Mouse (Mus musculus): ENCODE measurements at regions not wholly inside any gene's neighbourhood (a gene's known extent, or its start where the extent isn't known, plus 50 kb on each side); places are given as distances from the start of the nearest gene placed in this dataset.

DNA sequence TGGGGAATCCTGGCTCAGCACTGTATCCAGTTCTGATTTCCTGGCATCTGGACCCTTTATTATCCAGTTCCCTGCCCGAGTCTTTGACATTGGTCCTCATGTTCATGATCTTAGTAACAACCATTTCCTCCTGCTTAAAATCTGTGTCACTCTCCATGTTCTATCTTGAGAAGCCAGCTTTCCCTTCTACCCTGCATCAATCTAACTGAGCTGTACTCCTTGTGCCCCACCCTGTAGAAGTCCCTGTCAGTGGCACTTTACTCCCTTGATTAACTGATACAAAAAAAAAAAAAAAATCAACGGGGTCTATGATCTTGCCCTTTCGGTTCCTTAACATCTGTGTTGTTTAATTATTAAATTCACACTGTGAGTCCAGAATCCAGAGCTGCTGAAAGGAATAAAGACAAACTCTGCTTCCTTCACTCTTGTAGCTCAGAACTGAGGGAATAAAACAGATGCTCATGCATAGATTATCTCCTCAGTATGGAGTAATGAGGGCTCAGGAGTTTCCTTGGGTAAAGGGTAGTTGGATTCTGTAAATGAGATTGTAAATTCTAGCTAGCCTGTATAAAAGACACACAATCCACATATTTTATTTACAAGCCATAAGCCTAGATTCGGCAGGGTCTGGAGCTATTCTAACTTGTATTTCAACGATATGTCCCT is 342.6 kb upstream of the Nr5a2 start:
- DNase-seq (ENCODE audit: low spot score), result no peak

DNA sequence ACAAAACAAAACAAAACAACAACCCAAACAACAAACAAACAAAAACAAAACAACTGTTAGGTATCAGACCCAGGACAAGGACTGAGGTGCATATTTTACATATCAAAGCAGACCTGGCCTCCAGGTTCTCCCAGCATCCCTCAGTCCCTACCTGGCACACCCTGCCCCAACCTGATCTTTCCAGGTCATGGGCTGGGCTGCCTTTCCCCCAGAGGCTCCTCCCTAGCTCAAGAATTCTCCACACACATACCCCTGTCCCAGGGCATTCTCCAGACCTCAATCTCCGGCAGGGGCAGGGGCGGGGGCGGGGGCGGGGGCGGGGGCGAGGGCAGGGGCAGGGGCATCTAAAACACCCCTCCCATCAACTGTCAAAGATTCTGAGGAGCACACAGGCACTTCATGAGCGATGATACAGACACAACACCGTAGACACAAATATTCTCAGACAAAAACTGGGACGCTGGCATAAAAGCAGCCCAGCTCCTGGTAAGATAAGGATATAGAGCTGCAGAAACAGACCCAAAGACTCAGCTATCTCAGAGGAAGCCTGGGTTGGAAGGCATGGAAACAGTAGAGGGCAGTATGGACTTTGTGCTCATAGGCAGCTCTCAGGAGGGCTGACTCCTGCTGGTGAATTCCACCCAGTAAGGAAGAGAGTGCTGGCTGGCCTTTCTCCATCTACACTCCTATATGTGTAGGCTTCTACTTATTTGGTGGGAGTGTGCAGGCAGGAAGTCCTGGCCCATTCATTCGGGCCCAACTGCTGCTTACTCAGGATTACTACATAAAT is 337.7 kb upstream of the Nr5a2 start:
- no peak for DNase-seq (ENCODE audit: low spot score)

DNA sequence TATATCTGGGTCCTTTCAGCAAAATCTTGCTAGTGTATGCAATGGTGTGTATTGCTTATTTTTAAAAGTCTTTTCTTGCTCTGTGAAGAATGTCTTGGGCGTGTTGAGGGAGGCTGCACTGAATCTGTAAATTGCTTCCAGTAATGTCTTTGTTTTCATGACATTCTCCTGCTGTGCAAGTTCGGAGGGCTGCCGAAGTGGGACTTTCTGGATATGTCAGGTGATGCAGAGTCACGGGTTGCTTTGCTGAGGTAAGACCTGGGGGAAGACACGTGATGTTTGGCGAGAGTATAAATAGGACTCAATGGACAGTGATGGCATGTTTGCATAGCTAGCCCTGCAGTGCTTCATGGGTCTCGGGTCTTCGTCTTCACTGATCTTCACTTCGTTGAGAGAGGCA is 329.2 kb upstream of the Nr5a2 start:
- DNase-seq (ENCODE audit: low spot score), result no peak

DNA sequence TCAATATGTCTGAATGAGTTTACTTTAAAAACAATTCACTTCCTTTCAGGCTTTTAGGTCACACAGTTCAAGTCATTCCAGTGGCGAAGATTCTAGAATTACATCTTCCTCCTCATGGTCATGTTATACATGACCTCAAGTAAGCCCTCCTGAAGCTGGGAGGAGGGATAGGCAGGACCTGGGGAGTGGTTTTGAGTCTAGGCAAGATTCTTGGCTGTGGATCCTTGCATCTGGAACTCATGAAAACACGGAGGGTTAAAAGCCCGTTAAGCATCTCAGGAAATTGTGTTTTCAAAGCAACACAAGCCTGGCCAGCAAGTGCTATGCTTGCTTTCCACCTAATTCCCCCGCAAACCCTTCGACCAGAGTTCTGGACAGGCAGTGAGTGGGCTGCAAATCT is 323.0 kb upstream of the Nr5a2 start:
- no peak for DNase-seq (ENCODE audit: low spot score)

DNA sequence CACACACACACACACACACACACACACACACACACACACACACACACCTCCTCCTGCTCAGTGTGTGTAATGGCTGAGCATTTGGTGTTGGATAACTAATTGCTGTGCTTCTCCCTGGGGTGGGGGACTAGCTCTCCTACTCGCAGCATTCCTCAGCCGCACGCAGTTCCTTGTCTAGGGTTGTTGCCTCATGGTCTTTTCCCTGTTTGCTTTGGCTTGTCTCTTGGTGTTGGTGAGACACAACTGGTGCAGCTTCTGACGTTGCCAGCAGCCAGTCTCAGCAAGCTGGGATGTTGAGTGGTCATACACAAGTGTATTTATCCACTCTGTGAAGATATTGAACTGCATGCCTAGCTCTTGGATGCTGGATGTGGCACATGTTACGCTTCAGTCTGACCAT is 322.2 kb upstream of the Nr5a2 start:
- no peak for DNase-seq (ENCODE audit: low spot score)

DNA sequence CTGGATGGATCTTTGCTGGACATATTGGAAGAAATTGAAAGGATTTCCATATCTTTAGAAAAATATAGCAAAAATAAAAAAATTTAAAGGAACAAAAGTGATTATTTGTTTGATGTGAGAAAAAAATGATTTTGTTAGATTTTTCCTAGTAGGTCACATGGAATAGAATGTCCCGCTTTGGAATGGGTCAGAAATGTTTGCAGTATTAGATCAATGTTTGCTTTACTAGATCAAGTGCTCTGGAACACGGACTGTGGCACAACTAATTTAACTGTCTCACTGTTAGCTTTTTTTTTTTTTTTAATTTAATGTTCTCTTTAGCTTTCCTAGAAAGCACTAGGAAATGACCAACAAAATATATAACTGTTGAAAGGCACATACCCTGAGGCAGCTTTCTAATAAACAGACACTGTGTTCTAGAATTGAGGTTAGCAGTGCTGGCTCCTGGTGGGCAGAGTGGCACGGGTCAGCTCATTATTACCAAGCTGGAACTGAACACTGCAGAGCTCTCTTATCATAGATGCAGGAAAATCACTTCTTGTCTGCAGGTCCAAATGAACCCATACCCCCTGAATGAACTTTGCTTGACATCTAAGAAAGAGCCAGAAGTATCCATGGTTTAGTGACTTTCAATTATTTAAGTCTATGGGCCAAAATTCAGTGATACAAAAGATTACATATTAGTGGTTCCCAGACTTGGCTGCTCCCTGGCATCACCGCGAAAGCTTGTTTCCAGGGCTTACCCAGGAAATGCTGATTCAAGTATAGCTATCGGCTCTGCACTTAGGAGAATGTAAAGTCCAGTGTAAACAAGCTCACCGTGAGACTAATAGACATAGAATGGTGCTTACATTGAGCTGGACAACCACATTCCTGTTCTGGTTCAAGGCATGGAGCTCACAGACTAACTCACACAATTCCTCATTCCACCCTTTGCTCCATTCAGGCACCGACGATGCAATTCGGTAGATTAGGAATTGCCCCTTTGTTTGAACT is 320.4 kb upstream of the Nr5a2 start:
- DNase-seq (ENCODE audit: low spot score), result no peak

DNA sequence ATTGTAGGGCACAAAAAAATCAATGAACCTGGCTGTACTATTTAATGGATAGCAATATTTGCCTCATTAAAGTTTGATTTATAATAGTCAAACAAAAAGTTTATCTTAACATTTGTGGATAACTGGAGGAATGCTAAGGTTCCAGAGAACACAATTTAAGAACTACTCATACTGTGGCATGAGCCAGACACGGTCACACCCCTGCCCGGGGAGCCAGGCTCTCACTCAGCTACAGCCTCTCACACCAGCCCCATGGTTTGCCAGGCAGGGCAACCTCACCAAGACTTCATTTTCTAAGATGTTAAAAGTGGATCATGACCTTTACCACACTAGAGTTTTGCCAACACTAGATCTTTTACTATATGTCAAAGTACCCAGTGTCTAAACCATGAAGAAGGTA is 319.7 kb upstream of the Nr5a2 start:
- DNase-seq (ENCODE audit: low spot score), result no peak

DNA sequence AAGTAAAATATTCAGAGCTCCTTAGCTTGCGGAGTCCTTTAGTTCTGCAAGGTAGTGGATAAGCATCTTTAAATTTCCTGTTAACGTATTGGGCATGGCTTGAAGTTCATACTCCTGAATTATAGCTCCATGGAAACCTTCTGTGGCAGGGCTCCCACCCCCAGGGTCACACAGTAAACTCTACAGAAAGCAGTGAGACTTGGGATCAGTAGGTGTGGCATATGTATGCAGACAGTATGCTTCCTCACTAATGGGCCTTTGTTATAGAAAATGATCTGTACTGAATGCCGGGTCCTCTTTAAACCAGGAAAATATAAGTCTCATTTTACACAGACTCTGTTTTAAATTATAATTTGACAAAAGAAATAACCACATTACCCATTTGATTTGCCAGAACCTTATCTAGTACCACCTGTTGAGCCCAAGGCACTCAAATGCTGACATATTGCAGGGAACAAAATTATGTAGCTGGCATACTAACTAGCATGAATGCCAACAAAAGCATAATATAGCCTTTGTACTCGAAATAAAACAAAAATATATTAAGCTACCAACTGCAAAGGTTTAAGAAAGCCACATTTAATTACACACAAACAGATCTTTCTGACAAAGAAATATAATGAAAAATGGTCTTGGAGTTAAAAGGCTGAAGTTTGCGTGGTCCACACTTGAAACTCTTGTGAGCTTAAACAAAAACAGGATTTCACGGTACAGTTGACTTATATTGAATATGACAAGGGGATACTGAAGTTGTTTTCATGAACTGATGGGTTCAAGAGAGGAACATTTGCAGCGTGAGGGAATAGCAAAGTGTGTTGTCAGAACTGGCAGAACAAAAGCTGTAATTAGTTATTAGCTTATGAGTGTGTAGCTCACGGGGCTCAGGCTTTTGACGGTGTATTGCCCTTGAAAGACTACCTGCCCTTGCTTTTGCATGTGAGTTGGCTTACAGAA is 310.7 kb upstream of the Nr5a2 start:
- no peak for DNase-seq (ENCODE audit: low spot score)

DNA sequence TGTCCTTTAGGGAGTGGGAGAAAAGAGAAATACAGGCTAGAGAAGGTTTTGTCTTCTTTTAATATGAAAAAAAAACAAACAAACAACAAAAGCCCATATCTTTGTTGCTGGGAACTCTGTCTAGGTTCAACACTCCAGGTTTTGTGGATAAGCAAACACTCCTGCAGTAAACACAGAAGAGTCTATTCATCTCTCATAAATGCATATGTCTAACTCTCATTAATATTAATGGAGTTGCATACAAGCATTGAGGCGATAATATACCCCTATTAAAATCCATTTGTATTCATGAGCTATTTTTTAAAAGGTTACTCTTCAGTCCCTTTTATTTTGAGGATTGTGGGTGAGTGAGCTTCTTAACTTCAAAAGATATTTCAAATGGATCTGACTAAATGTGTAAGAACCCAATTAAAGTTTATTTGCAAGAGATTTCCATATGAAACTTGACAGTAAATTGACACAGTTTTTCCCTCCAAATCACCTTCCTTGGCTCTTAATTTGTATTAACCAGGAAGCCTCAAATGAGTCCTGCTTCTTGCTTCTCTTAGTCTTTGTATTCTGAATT is 302.6 kb upstream of the Nr5a2 start:
- DNase-seq (ENCODE audit: low spot score), result no peak

DNA sequence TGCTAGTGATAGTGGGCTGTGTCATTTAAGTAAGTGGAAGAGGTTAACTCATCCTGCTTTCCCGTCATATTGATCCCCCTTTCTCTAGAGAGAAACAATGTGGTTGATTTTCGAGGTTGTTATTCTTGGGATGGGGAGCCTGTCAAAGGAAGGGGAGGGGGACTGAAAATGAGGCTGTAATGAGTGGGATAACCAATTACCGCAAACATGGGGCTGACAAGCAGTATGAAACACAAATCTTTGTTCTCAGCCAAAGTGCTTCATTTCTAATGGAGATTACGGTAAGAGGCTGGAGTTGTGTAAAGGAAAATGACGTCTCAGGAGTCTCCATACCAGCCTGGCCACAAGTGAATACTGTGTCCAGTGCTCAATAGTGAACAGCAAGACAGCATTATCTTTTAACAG is 301.9 kb upstream of the Nr5a2 start:
- no peak for DNase-seq (ENCODE audit: low spot score)

DNA sequence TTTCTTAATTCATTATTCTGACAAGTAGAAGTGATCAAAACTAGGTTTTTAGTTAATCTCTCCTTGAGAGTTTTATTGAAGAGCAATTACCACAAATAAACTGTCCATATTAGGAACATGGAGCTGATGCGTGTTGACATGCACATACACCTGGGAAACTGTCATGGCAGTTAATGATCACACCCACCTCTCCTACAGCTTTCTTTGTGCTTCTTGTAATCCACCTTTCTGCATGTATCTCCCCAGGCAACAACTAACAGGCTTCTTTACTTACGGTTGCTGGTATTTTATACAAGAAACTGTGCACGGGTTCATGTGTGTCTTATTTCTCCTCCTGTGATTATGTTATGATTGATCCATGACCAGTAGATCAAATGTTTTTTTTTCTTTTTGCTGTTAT is 296.0 kb upstream of the Nr5a2 start:
- DNase-seq (ENCODE audit: low spot score), result no peak

DNA sequence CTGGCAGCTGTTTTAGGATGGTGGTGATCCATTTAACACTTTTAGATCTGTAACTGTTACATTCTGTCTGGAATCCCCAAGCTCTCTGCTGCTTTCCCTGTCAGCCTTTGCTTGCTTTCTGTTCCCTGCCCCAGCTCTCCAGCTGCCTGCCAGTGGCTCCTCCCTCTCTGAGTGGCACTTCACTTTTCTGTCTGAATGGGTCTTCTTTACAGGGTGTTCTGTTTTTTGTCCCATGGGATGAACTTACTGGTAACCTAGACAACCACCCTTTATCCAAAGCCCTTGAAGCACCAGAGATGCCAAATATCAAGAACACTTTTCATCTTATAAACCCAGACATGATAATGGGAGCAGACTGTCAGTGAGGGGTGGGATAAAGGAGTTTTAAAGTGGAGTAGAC is 294.8 kb upstream of the Nr5a2 start:
- no peak for DNase-seq (ENCODE audit: low spot score)

DNA sequence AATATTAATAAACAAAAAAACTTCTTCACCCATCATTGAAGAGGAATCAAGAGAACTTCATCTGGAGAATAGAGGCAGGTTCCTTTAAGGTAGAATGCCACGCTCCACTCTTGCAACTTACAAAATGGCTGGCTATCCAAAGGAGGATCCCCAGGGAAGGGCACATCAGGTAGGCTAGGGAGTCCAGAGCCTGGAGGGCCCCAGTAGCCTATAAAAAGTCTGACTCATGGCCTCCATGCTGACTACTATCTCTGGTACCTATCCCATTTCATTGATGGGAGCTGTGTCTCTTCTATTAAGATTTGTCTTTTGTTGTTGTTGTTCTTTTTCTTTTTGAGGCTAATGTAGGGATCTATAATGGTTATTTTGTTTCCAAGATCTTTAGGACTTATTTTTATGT is 294.4 kb upstream of the Nr5a2 start:
- no peak for DNase-seq (ENCODE audit: low spot score)

DNA sequence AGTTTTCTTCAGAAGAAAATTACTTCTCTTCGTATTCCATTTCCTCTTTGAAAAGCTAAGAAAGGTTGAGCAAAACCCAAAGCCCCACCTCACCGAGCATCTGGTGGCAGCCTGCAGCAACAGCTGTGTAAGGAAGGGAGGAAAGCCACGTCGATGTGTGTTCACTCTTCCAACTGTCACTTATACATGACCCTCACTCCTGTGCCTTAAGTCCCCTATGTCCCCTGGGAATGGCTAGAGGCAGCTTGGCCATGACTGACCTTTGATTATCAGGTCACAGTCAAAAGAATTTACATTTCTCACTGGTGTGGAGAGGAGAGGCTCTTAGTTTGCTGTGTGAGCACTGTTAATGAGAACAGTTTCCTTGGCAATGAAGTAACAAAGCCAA is 266.8 kb upstream of the Nr5a2 start:
- no peak for DNase-seq (ENCODE audit: low spot score)

DNA sequence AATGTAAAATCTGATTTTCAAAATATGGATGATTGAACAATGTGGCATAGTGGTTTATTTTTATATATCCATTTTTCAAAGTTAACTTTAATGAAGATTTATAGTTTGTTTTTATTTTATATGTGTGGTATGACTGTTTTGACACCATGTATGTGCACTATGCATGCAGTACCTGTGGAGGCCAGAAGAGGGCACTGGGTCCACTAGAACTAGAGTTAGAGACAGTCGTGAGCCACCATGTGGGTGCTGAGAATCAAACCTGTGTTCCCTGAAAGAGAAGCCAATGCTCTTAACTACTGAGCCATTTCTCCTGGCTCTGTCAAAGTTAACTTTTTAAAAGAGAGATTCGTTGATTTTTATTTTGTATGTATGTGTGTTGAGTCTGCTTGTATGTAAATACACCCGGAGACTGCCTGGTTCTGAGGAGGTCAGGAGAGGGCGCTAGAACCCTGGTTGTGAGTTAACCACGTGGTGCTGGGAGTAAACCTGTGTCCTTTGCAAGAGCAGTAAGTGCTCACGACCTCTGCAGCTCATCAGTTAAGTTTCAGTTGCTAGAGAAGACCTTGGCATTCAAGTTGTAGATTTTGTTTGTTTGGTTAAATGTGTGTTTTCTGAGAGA is 266.3 kb upstream of the Nr5a2 start:
- no peak for DNase-seq (ENCODE audit: low spot score)

DNA sequence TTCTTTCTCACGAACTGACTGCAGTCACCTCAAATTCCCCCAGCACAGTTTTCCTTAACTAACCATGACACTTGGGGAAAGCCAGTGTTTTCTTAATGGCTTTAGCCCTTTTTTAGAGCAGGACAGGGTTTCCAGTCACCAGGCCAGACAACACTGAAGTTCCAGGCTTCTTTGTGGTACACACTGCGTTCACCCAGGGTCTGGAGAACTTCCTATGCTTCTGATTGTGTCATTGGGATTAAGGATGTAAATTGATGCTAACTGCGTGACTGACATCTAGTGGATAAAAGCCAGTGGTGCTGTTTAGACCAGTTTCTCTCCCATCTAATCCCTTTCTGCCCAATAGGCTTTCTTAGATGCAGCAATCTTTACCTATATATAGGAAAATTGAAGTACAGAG is 265.2 kb upstream of the Nr5a2 start:
- DNase-seq (ENCODE audit: low spot score), result no peak

DNA sequence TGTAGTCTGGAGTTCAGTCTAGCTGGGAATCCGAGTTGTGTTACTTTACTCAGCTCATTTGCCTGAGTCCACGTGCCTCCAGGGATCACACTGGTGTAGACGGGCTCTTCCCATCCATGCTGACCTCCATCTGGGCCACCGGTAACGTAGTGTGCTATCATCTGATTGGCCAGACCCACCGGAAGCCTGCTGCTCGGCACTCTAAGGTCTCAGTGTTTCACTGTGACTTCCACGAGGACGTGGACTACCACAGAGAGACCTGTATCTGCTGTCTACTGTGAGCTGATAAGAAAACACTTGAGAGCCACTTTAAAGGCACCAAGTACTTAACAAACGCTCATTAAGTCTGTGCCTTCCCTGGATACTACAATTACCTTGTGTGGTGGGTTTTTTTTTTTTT is 262.8 kb upstream of the Nr5a2 start:
- DNase-seq (ENCODE audit: low spot score), result no peak

DNA sequence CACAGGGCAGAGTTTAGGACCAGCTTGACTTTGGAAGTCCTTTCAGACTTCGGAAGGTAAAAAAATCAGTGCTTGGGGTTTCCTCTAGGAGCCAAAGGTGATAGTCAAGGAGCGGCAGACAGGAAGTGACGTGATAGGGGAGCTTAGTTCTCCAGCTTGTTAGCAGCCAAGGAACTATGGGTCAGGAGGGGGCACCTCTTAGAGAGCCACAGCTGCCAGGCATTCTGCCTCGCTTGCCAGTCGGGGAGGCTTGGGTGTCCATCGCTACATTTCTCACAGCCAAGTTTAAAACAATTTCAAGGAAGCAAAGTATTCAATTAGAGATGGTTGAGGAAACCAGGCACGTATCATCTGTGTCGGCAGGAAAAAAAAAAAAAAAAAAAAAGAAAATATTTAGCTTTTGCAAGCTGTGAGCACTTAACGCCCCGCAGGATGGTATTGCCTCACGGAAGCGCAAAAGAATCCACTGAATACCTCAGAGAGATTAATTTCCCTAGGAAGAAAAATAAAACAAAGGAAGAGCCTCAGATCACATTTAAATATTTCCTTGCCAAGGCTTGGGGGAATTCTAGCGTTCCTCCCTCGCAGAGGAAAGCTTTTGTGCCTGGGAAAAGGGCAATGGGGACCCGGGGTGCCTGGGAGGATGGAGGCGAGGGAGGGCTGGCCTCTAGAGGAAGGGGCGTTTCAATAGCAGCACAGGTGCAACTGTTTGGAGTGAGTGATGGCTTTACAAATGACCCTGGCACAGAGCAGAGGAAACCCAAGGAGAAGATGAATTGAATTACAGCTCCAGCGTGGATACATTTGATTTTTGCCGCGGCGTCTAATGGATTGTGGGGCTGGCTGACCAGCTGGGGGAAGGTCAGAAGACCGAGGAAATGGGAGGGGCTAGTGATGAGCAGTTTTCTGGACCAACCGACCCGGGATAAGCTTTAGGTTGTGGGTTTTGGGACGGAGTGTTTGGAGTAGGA is 261.1 kb upstream of the Nr5a2 start:
- DNase-seq (ENCODE audit: low spot score), result no peak

DNA sequence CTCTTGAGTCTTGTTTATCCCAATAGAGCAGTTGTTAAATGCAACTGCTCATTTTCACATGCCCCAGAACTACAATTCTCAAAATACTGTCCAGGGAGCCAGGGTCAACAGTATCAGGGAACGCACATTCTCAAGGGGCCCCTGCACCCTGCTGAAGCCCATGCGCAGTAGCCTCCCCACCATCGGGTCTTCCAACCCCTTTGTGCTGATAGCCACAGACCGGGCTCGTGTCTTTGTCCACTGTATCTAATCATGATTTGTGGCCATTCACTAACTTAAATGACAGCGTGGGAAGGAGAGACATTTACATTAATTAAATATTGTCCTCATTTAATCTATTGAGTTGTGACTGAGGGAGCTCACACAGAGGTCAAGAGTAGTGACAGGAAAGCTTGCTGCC is 260.0 kb upstream of the Nr5a2 start:
- DNase-seq (ENCODE audit: low spot score), result no peak

DNA sequence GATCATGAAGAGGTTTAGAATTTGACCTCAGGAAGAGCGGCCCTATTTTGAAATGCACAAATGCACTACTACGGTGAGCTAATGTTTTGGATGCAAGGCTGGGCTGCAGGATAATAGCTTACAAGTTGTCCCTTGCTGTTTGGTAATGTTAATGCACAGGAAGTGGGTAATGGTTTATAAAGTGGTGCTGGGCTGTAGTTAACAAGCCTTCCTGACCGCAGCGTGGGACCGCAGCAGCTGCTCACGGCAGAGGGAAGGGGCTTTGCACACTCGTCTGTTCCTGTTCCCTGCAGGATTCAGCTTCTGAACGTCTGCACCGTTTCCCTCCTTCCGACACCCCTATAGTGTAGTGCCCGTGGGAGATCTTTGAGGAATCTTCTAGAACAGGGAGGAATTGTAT is 258.4 kb upstream of the Nr5a2 start:
- no peak for DNase-seq (ENCODE audit: low spot score)
